12 mouse cellular contexts compared by ENCODE assay signal in the genomic region with DNA sequence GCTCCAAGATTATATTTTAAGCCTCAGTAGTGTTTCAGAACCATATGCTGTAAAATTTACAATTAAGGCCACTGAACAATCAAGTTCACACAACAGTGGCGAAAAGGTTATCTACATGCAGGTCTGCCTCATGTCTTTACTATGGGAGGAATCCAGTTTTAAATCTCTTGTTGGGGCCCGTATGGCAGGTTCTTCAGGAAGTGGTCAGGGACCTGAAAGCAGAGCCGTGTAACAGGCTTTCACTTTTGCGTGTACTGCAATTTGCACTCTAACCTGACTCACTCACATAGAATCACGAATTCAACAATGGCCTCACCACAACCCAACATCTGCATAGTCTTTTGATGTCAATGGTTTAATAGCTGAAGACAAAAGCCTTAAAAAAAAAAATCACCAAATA.
DNase-seq lines count a peak whose midpoint lies in the region; ATAC-seq lines count a peak whose summit lies in the region.
"Had no signal": no experiment of that assay in that cellular context is flagged by ENCODE, and none has a peak within 500 bp of the region (broad histone marks: within the 10 kb centered on the region; RNA-seq: fewer than 3 reads in every experiment).

No protein-coding gene starts in this region.

- no peaks in the 10 kb centered on the region for H3K9me3 ChIP-seq in liver, embryonic 12.5 days (replicated peaks)
- H3K9me3 ChIP-seq in neural tube, embryonic 15.5 days (replicated peaks), result no peaks in the 10 kb centered on the region
- H3K9me3 ChIP-seq: limb, embryonic 13.5 days had no signal

- DNase-seq in urinary bladder, postnatal 14 days (ENCODE audit: low spot score), result peak; percentile 43
- DNase-seq in urinary bladder, postnatal 10 days (ENCODE audit: low spot score), result no peak
- peak; percentile 42 for DNase-seq in T-cell, adult 2 months (ENCODE audit: low spot score)
- no peak for DNase-seq in cerebellum, postnatal 25 days
- DNase-seq: lung, postnatal 14 days; spleen, adult 18-20 months had no signal

- no peaks in the 10 kb centered on the region for H3K4me1 ChIP-seq in liver, embryonic 12.5 days
- no peaks in the 10 kb centered on the region for H3K4me1 ChIP-seq in neural tube, embryonic 15.5 days
- H3K4me1 ChIP-seq: limb, embryonic 13.5 days had no signal

- H3K79me2 ChIP-seq in macrophage (ENCODE audit: inconsistent target), result peaks cover 47% of the 10 kb centered on the region

- no peak overlapping the region for H3K4me2 ChIP-seq in liver, embryonic 12.5 days
- H3K4me2 ChIP-seq in neural tube, embryonic 15.5 days, result no peak overlapping the region
- H3K4me2 ChIP-seq: limb, embryonic 13.5 days had no signal

- WGBS in macrophage (ENCODE audit: missing documents), result 45% methylated on average over 3 of the region's 5 CpGs
- 43% methylated on average over 5 of the region's 5 CpGs for WGBS in liver, embryonic 12.5 days (ENCODE audit: insufficient replicate concordance)
- WGBS in neural tube, embryonic 15.5 days, result 87% methylated on average over 5 of the region's 5 CpGs

- H3K27ac ChIP-seq in macrophage, result peak overlapping the region; percentile 79
- no peak overlapping the region for H3K27ac ChIP-seq in liver, embryonic 12.5 days
- no peak overlapping the region for H3K27ac ChIP-seq in neural tube, embryonic 15.5 days (replicated peaks)
- H3K27ac ChIP-seq: limb, embryonic 13.5 days had no signal

- H3K27me3 ChIP-seq in liver, embryonic 12.5 days (replicated peaks), result no peaks in the 10 kb centered on the region
- H3K27me3 ChIP-seq in neural tube, embryonic 15.5 days (replicated peaks), result no peaks in the 10 kb centered on the region
- H3K27me3 ChIP-seq: limb, embryonic 13.5 days; Patski had no signal

- H3K4me3 ChIP-seq in macrophage (ENCODE audit: inconsistent target), result peak overlapping the region; percentile 5; the same call in 1 of the 2 replicates
- no peak overlapping the region for H3K4me3 ChIP-seq in liver, embryonic 12.5 days
- H3K4me3 ChIP-seq in neural tube, embryonic 15.5 days (replicated peaks), result no peak overlapping the region
- H3K4me3 ChIP-seq: limb, embryonic 13.5 days had no signal

- no peak overlapping the region for H3K9ac ChIP-seq in liver, embryonic 12.5 days
- no peak overlapping the region for H3K9ac ChIP-seq in neural tube, embryonic 15.5 days (replicated peaks)
- H3K9ac ChIP-seq: limb, embryonic 13.5 days had no signal

- no peaks in the 10 kb centered on the region for H3K36me3 ChIP-seq in macrophage (ENCODE audit: inconsistent target)
- H3K36me3 ChIP-seq in liver, embryonic 12.5 days, result no peaks in the 10 kb centered on the region
- H3K36me3 ChIP-seq in neural tube, embryonic 15.5 days, result no peaks in the 10 kb centered on the region
- H3K36me3 ChIP-seq: limb, embryonic 13.5 days had no signal

- no peak for ATAC-seq in liver, embryonic 12.5 days
- no peak for ATAC-seq in neural tube, embryonic 15.5 days (ENCODE audit: low FRiP score)
- ATAC-seq: hindbrain, embryonic 16.5 days; Patski had no signal

Comparison
In these comparisons a context has a peak if more than half of its experiments do, and no peak if none do; other contexts are left out.
1. DNase-seq: peak in urinary bladder, postnatal 14 days (single experiment) and T-cell, adult 2 months (single experiment); none in urinary bladder, postnatal 10 days (single experiment) and cerebellum, postnatal 25 days (0 of 2).